Mouse (Mus musculus) embryonic facial prominence, embryonic 14.5 days (tissue): Measurements from ENCODE around the gene Arf6. TPM values are rescaled to one million over a fixed set of nuclear protein-coding genes. Genes with fewer than 3 reads are reported as not detected.
"Not testable (repeated sequence)": the region's sequence is repeated elsewhere in the genome, so short reads cannot be mapped to it uniquely, and the experiment has no call there.

Experiments
- ATAC-seq: fragments of 200-750 bp; cut with Nextera tagmentation; 2 replicates; pipeline ENCODE4 v1.8.0; 2017; ENCODE audit warnings: low read depth, moderate number of reproducible peaks, moderate TSS enrichment
- DNase-seq: peaks from one replicate; pipeline ENCODE4 v3.0.0-alpha.2; 2015; ENCODE audit warnings: low spot score
- H3K27ac ChIP-seq: fragments of 300-500 bp; sonication (generic); replicated peaks from 2 replicates; pipeline ENCODE4 v1.5.1; 2014; ENCODE audit warnings: low read depth, mild to moderate bottlenecking, low read length, moderate library complexity
- H3K27me3 ChIP-seq: fragments of 300-500 bp; sonication (generic); replicated peaks from 2 replicates; pipeline ENCODE4 v1.6.1; 2014; ENCODE audit warnings: low read length; ENCODE audit not compliant: control insufficient read depth, insufficient read depth
- H3K36me3 ChIP-seq: fragments of 300-500 bp; sonication (generic); 2 replicates; pipeline ENCODE4 v1.6.1; 2014; ENCODE audit warnings: low read length, mixed read lengths; ENCODE audit not compliant: control insufficient read depth, insufficient read depth
- H3K4me1 ChIP-seq: fragments of 300-500 bp; sonication (generic); 2 replicates; pipeline ENCODE4 v1.6.1; 2014; ENCODE audit warnings: antibody characterized with exemption, low read length; ENCODE audit not compliant: control insufficient read depth, insufficient read depth
- H3K4me2 ChIP-seq: fragments of 300-500 bp; sonication (generic); 2 replicates; pipeline ENCODE4 v1.6.1; 2014; ENCODE audit warnings: low read depth, mild to moderate bottlenecking, low read length, moderate library complexity, mixed read lengths
- H3K4me3 ChIP-seq: fragments of 300-500 bp; sonication (generic); 2 replicates; pipeline ENCODE4 v1.5.1; 2014; ENCODE audit warnings: low read depth, mild to moderate bottlenecking, low read length
- H3K9ac ChIP-seq: fragments of 300-500 bp; sonication (generic); 2 replicates; pipeline ENCODE4 v1.6.1; 2014; ENCODE audit warnings: low read depth, mild to moderate bottlenecking, low read length, moderate library complexity, mixed read lengths
- H3K9me3 ChIP-seq: fragments of 300-500 bp; sonication (generic); 2 replicates; pipeline ENCODE4 v1.6.1; 2016; ENCODE audit warnings: low read length; ENCODE audit not compliant: control insufficient read depth
- WGBS: fragments of 180-500 bp; shearing (Covaris S2); extraction: QIAGEN DNeasy Blood & Tissue Kit; methylation state at CpG from one replicate; pipeline ENCODE4 v1.1.7; 2014; 5-methylcytosine and 5-hydroxymethylcytosine counted together
- polyA plus RNA-seq: library from polyadenylated mRNA; unstranded; fragments of >200 nt; fragmentation: Nextera tagmentation; extraction: Ambion mirVana; gene quantifications from 2 replicates; pipeline ENCODE4 v1.2.1, GENCODE M21; 2014

Gene Arf6
- polyA plus RNA-seq, 1 experiment from 2014 or later: 66.7 TPM

DNA sequence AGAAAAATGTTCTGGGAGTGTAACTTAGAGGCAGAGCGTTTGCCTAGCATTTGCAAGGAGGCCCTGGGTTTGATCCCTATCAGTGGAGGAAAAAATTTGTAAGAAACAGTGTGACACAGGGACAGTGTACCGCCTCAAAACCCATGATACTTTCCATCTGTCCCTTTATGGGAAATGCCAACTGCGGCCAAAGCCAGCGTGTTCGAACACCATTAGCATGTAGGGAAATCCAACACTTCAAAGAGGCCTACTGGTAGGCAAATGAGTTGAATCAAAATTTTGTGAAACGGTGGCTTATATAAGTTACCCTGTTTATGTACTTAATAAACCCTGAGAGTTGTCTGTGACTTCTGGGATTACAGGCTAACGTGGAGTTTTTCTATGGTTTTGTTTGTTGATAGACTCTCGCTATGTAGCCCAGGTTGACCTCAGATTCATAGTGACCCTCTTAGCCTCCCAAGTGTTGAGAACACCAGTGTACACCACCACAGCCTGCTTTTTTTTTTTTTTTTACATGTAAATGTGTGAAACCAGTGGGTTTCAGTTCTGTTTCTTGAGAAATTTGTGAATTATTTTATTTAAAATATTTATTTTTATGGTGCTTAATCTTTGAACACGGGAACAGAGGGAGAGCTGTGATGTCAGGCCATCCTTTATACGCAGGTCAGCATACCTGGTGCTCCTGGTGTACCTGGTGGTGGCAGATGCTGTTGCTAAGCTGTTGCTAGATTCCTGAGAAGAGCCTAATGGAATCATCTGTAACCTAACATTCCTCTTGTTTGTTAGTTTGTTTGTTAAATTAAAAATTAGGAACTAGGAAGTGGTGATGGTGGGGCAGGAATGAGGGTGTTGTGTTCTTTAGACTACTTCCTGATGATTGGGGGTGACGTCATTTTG, 6.9 kb downstream of the Arf6 start:
- no peaks in the 10 kb centered on the region for H3K27me3 ChIP-seq
- H3K27ac ChIP-seq: no peak overlapping the region
- DNase-seq (no peak), ATAC-seq (no peak)
- H3K4me1 ChIP-seq: peaks cover 14% of the 10 kb centered on the region; the same call in 1 of the 2 replicates
- H3K36me3 ChIP-seq: peaks cover 17% of the 10 kb centered on the region
- H3K9ac ChIP-seq: no peak overlapping the region
- no peaks in the 10 kb centered on the region for H3K9me3 ChIP-seq
- no peak overlapping the region for H3K4me3 ChIP-seq
- 85% methylated on average over 11 of the region's 11 CpGs for WGBS
- no peak overlapping the region for H3K4me2 ChIP-seq

DNA sequence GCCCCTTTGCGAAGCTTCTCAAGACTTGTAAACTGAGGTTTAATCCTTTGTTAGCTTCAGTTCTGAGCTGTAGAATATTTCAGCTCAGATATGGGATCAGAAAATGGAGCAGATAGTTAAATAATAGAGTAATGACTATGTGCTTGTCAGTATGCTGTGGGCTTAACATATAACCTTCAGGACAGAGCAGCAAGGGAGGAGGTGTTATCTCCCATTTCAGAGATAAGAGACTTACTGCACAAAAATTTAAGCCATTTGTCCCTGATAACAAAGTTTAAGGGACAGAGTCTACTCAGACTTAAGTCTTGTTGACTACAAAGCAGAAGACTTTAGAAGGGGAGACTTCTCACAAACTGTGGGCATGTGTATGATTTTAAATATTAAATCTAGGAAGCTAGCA, 10.9 kb downstream of the Arf6 start:
- Histone ChIP-seq H3K9ac (no peak overlapping the region), H3K4me1 (no peaks in the 10 kb centered on the region), H3K36me3 (0 out of 2 replicates have a peak, but pooled peaks cover under 1% of the 10 kb centered on the region), H3K27me3 (no peaks in the 10 kb centered on the region), H3K9me3 (no peaks in the 10 kb centered on the region), H3K27ac (no peak overlapping the region), H3K4me2 (no peak overlapping the region), H3K4me3 (no peak overlapping the region)
- no peak for ATAC-seq
- DNase-seq: no peak
- 89% methylated on average over 1 of the region's 1 CpGs for WGBS

DNA sequence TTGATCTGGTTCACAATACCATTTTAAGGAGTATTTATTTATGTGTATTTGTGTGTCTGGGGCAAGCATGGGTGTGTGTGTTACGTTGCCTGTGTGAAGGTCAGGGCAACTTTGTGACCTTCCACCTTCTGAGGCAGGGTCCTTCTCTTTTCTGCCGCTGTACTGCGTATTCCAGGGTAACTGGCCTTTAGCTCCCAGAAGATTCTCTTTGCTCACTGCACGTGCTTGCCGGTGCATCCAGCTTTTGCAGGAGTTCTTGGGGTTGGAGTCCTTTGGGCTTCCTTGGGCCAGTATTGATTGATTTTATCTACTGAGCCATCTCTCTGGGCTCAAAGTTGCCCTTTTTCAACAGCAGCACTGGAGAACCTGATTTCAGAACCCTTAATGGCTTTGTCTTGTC, 12.7 kb downstream of the Arf6 start:
- H3K4me1 ChIP-seq: no peaks in the 10 kb centered on the region
- no peak overlapping the region for H3K9ac ChIP-seq
- no peak overlapping the region for H3K27ac ChIP-seq
- no peaks in the 10 kb centered on the region for H3K27me3 ChIP-seq
- H3K36me3 ChIP-seq: no peaks in the 10 kb centered on the region
- ATAC-seq: no peak
- H3K9me3 ChIP-seq: no peaks in the 10 kb centered on the region
- 82% methylated on average over 5 of the region's 5 CpGs for WGBS
- no peak for DNase-seq
- H3K4me2 ChIP-seq: no peak overlapping the region
- H3K4me3 ChIP-seq: no peak overlapping the region

DNA sequence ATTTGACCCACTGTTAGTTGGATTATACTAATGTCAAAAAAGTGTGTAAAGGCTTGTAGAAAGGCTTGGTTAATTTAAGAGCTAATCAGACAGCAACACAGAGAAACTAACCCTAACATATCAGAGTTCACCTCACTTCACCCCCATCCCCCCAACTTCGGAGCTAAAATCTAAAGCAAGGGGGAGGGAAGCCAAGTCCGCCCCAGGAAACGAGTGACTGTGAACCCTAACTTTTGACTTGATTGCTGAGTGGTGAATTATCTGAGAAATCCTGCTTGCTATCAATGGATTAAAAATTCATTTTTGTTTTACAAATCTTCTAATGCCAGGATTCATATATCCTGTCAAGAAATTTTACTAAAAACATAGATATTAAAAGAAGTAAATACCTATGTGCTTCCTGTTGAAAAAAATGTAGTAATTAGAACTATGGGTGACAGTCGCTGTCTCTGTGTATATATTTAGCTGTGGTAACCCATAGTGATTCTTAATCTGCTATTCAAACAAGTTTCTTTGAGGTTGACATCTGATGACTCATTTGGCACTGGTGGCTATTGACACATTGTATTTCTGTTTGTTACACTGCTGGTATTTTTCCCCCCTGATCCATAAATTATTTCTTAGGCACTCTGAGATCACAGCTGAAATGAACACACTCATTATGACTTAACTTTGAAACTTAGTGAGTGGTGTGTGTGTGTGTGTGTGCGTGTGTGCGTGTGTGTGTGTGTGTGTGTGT, 13.8 kb downstream of the Arf6 start:
- no peak for ATAC-seq
- no peak overlapping the region for H3K27ac ChIP-seq
- WGBS: 78% methylated on average over 6 of the region's 6 CpGs

DNA sequence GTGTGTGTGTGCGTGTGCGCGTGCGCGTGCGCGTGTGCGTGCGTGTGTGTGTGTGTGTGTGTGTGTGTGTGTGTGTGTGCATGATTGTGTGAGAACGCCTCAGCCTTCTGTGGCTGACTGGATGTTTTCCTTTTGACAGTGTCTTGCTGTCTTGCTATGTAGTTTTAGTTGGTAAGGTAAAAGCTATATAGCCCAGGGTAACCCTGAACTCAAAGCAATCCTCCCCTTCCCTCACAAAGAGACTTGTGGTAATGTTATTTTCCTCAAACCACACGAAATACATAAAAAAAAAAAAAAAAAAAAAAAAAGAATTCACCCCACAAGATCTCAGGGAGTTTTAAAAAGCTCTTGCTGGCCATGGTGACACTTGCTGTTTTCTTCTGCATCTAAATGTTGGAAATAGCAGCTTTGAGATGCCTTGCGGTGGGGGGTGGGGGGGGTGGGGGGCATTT, 14.4 kb downstream of the Arf6 start:
- H3K9ac ChIP-seq, H3K4me1 ChIP-seq, H3K27ac ChIP-seq, DNase-seq, H3K36me3 ChIP-seq, ATAC-seq, H3K27me3 ChIP-seq, H3K9me3 ChIP-seq, H3K4me3 ChIP-seq, H3K4me2 ChIP-seq: not testable (repeated sequence)
- 78% methylated on average over 12 of the region's 12 CpGs for WGBS

More for the DNA sequence above, 13.8 kb downstream of the Arf6 start:
- DNase-seq: no peak
- Histone ChIP-seq H3K27me3 (no peaks in the 10 kb centered on the region), H3K9me3 (no peaks in the 10 kb centered on the region), H3K4me2 (no peak overlapping the region), H3K4me3 (no peak overlapping the region), H3K4me1 (no peaks in the 10 kb centered on the region), H3K9ac (no peak overlapping the region), H3K36me3 (no peaks in the 10 kb centered on the region)

DNA sequence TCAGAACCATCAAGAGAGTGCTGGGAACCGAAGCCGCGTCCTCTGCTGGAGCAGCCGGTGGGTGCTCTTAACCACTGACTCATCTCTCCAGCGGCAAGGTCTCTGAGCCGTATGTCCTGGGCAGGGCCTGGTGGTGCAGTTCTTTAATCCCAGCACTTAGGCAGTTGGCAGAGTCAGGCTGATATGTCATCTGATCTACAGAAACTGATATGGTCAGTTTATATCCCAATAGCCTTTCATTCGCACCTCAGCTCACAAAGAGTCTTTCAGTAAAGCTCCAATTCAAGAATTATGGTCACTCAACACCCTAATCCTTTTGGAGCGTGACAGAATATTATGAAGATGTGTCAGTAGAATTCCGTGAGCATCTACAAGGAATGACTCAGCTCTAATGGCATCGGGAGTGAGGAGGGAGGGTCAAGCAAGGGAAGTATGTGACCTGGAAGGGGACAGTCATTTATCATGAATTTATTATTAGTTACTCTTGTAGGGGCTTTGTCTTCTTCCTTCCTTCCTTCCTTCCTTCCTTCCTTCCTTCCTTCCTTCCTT, 16.4 kb downstream of the Arf6 start:
- Histone ChIP-seq H3K4me2 (no peak overlapping the region), H3K27ac (no peak overlapping the region), H3K4me3 (no peak overlapping the region), H3K4me1 (no peaks in the 10 kb centered on the region), H3K9me3 (no peaks in the 10 kb centered on the region), H3K27me3 (no peaks in the 10 kb centered on the region), H3K9ac (no peak overlapping the region), H3K36me3 (no peaks in the 10 kb centered on the region)
- no peak for DNase-seq
- WGBS: 91% methylated on average over 10 of the region's 10 CpGs
- no peak for ATAC-seq

DNA sequence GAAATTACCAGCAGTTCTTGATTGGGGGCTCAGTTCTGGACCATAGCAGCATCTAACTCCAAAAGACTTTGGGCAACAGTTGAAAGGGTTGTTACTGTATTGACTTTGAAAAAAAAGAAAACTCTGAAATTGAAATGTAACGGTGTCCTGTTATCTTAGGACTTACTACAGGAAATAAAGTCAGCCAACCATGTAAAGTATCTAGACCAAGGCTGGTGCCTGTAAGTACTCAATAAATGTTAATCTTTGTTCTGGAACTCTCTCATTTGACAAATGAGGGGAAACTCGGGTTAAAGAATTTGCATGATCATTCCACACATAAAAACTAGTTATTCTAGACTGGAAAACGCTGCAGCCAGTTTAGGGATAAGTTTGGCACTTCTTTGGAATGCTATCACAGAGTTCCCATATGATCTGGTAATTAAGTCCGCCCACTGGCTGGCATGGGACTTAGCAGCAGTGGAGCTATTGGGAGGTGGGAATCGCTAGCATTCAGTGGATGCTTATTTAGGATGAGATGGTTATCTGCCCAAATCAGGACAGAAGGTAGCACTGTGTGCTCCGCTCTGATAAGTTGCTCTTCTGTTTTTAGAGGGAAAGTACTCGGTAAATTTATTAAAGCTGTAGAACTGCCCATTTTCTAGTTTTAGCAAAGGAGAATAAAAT, 17.5 kb downstream of the Arf6 start:
- no peaks in the 10 kb centered on the region for H3K36me3 ChIP-seq
- 57% methylated on average over 7 of the region's 7 CpGs for WGBS
- no peaks in the 10 kb centered on the region for H3K9me3 ChIP-seq
- H3K4me2 ChIP-seq: no peak overlapping the region
- H3K4me1 ChIP-seq: no peaks in the 10 kb centered on the region
- DNase-seq (peak; percentile 24), ATAC-seq (no peak)
- no peak overlapping the region for H3K27ac ChIP-seq
- no peak overlapping the region for H3K9ac ChIP-seq
- H3K4me3 ChIP-seq: no peak overlapping the region
- H3K27me3 ChIP-seq: no peaks in the 10 kb centered on the region

DNA sequence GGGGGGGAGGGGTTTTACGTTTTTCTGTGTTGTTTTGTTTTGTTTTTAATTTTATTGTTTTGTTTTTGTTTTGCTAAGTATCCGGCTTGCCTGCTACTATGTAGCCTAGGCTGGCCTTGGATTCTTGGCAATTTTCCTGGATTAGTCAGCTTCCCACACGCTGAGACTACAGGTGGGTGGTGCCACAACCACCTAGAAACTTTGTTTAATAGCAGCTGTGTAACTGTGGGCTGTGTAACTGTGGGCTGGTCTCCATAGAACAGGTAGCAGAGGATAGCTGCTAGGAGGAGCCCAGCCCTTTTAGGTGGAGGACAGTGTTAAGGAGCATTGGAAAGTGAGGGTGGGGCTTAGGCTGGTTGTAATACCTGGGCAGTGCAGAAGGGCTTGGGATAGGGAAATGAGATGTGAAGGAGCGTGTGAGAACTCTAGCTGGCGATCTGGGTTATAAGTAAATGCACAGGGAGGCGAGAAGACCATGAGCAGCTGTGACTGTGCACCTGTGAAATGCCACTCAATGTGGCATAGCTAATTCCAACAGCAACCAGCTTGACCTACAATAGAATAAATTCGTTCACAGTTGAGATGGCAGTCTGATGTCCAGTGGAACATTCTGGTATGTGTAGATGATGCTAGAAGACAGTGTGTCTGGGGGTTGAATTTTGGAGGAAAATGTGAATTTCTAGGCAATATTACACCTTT, 18.2 kb downstream of the Arf6 start:
- DNase-seq: no peak

More for the DNA sequence above, 18.2 kb downstream of the Arf6 start:
- Histone ChIP-seq H3K4me3 (no peak overlapping the region), H3K9ac (no peak overlapping the region), H3K4me2 (no peak overlapping the region), H3K4me1 (no peaks in the 10 kb centered on the region), H3K36me3 (no peaks in the 10 kb centered on the region), H3K27ac (no peak overlapping the region), H3K9me3 (no peaks in the 10 kb centered on the region), H3K27me3 (no peaks in the 10 kb centered on the region)
- ATAC-seq: peak; percentile 30; the same call in 1 of the 2 replicates
- 70% methylated on average over 7 of the region's 7 CpGs for WGBS
